Mouse (Mus musculus) ovary, adult 10 weeks (tissue): Measurements from ENCODE around the gene Tarbp2. TPM values are rescaled to one million over a fixed set of nuclear protein-coding genes. Genes with fewer than 3 reads are reported as not detected.

ENCODE experiments used
- polyA plus RNA-seq: library from polyadenylated mRNA; stranded (reverse); fragments of 350-450 nt; fragmentation: Illumina TruSeq; extraction: RNeasy Lipid Tissue Mini Kit (QIAGEN cat#74804); gene quantifications from one replicate; pipeline ENCODE4 v1.2.3, GENCODE M21; 2014

Tarbp2 gene
- polyA plus RNA-seq = 0.66 TPM

DNA sequence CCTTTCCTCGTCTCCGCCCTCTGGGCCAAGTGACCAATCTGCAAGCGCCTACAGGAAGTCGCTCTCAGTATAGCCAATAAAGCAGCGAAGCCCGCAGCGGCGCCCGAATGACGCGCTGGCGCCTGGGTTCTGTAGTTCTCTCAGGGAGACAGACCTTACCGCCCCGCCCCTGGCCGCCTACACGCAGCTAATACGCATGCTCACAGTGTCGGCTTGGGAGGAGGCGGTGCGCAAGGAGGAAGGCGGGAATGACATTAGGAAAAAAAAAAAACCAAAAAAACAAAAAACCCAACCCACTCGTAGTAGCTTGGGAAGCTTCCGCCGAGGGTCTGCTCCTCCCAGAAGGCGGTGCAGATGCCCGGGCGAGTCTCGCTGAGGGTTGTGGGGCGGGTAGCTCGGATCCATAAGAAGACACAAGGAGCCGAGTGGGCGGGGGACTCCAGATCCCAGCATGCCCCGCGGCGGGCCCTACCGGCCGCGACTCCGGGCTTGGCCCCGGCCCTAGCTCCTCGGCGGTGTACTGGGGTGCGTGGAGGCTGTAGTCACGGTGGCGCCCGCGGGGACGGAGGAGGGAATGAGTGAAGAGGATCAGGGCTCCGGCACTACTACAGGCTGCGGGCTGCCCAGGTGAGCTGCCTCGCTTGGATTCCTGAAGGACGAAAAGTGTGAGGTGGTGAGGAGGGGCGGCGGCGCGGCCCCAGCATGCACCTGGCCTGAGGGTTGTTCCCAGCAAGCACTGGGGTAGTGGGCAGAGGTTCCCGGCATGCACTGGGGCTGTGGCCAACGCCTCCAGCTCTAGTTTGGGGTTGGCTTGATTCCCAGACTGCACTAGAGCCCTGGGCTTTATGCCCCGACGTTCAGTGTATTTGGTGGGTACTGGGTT lies at the start of gene Tarbp2:
Gene Tarbp2 (plus strand): TSS at position 217 of the 883 bp plus-strand sequence.

DNA sequence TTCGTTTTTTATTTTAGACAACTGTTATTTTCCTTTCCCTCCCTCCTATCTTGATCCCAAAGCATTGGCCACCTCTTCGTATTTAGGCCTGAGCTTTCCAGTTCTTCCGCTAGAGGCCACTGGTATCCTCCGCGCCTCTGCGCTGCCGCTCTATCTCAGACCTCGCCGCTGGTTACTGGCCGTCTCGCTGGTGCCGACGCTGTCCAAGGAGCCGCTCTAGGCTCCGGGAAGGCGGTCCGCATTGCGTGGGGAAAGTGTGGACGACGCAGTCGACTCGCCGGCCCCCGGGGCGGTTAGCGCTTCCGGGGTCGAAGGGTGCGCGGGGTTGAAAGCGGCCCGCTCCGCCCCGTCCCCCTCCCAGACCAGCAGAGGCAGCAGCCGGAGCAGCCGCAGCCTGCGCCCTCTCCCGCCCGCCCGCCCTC lies 47.8 kb upstream of the Tarbp2 start, which contains the start of gene Pcbp2:
Gene Pcbp2 (plus strand): TSS at position 357 of the 422 bp plus-strand sequence.

DNA sequence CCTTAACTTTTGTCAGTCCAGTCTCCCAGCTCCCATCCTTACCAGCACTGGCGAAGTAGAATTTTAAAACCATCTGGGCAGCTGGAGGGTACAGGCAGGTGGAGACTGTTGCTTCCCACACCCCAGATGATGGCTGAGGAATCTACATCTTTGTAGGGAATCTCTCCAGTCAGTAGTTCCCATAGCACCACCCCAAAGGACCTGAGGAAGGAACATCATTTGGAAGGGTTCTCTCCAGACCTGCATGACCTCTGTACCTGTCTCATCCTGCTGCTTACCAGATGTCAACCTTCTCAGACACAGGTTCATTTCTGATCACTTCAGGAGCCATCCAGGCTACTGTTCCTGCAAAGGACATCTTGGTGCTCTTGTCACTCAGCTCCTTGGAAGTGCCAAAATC lies 14.5 kb upstream of the Tarbp2 start, which contains the start of gene Gm10337:
Gene Gm10337 (plus strand): TSS at position 276 of the 400 bp plus-strand sequence.

DNA sequence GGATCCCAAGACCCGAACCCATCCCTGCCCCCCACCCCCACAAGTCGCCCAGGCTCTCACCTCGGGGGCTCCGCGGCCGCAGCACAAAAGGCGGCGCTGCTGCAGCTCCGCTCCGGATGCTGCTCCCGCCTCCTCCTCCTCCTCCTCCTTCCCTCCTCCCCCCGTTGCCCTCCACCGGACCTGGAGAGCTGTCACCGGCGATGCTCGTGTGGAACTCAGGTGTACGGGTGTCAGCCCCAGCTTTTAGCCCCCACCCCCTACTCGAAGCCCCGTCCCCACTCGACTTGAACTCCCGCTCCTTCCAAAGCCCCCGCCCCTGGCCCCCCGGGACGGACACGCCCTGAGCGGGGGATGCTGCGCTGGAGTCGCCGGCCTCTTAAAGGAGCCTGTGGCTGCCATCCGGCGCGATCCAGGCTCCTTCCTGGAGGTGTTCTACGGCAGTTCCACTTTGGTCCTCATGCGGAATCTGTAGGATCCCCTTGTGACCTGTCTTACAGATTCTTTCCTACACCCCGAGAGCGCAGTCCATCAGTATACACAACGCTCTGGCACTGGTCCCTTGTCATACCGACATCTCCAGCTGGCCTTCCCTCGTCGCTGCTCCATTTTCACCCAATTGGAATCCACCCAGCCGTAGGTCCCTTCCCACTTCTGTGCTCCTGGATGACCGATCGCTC lies 1.1 kb upstream of the Tarbp2 start, which contains the start of gene Map3k12:
Gene Map3k12 (minus strand): TSS at position 337 of the 677 bp plus-strand sequence.

DNA sequence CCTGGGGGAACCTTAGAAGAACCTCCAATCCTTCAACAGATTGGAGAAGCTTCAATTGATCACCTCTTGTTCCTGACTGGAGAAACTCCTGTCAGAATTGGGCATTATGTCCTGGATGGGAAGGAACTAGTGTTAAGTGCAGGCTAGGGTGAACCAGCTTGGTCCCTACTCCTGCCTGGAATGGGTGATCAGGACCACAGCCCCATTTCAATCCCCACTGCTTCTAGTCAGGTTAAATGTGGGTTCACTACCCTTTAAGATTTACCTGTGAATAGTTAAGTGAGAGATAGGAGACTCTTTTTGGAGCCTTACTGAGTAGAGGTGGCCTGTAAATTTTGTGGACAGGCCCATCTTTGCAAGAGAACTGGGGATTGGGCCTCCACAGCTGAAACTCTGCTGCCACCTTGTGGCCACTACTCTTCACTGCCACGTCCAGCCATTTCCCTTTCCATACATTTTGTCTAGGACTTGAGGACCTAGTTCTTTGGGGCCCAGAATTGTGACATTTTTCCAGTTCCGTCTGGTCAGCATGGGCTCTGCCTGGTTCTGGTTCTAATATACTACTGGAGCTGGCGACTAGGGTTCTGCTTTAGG lies 7.0 kb downstream of the Tarbp2 start, which contains the start of gene Npff:
Gene Npff (minus strand): TSS at position 51 of the 594 bp plus-strand sequence.

Other genes with a start within 250 kb of the Tarbp2 start
- gene Gm9918, start 247.6 kb upstream of the Tarbp2 start, polyA plus RNA-seq = not detected
- gene Mfsd5, start 238.7 kb upstream of the Tarbp2 start, polyA plus RNA-seq = 0.94 TPM
- gene Espl1, start 221.9 kb upstream of the Tarbp2 start, polyA plus RNA-seq = 0.57 TPM
- 58.6 TPM for gene Pfdn5, start 192.1 kb upstream of the Tarbp2 start, polyA plus RNA-seq
- 5.9 TPM for gene Myg1, start 186.5 kb upstream of the Tarbp2 start, polyA plus RNA-seq
- 10.5 TPM for gene Aaas, start 167.4 kb upstream of the Tarbp2 start, polyA plus RNA-seq
- 0.46 TPM for gene Sp7, start 151.0 kb upstream of the Tarbp2 start, polyA plus RNA-seq
- 167 TPM for gene Sp1, start 112.0 kb upstream of the Tarbp2 start, polyA plus RNA-seq
- gene Amhr2, start 72.8 kb upstream of the Tarbp2 start, polyA plus RNA-seq = 1.1 TPM
- gene Prr13, start 59.2 kb upstream of the Tarbp2 start, polyA plus RNA-seq = 37.5 TPM
- gene Pcbp2, start 47.7 kb upstream of the Tarbp2 start, polyA plus RNA-seq = 1,145 TPM
- not detected for gene Gm10337, start 14.5 kb upstream of the Tarbp2 start, polyA plus RNA-seq
- gene Map3k12, start 1.1 kb upstream of the Tarbp2 start, polyA plus RNA-seq = 5.3 TPM
- not detected for gene Npff, start 6.8 kb downstream of the Tarbp2 start, polyA plus RNA-seq
- not detected for gene Gm28047, start 106.9 kb downstream of the Tarbp2 start, polyA plus RNA-seq
- gene Atf7, start 107.3 kb downstream of the Tarbp2 start, polyA plus RNA-seq = 68.1 TPM
- gene Atp5g2, start 154.2 kb downstream of the Tarbp2 start, polyA plus RNA-seq = 19.7 TPM
- gene Calcoco1, start 204.0 kb downstream of the Tarbp2 start, polyA plus RNA-seq = 119 TPM